Mouse (Mus musculus) C2C12 (cell line): ENCODE results near the gene Stxbp4.

Experiments
- CEBPB ChIP-seq: IDR thresholded peaks from one replicate; pipeline ENCODE4 v1.6.1; 2011; ENCODE audit warnings: low read depth, mild to moderate bottlenecking, control low read depth, moderate library complexity
- CTCF ChIP-seq: IDR thresholded peaks from one replicate; pipeline ENCODE4 v1.5.1; 2011; ENCODE audit not compliant: control insufficient read depth, insufficient read depth, insufficient read length
- MAX ChIP-seq: IDR thresholded peaks from one replicate; pipeline ENCODE4 v1.6.1; 2011; ENCODE audit warnings: mild to moderate bottlenecking, control low read depth

- TF ChIP-seq MAX: no peak
- TF ChIP-seq CTCF: no peak
- no peak for TF ChIP-seq CEBPB
Observed at GRCm38 (mm10) chr11:90470271-90470670, 167.6 kb downstream of the Stxbp4 start.
